Mouse (Mus musculus) cerebellum, adult 9-10 months (tissue): ENCODE measurements around the gene Utp14b.

Experiments used
- DNase-seq: peaks from one replicate; pipeline ENCODE4 v3.0.0; 2022

Utp14b gene

GRCm38 (mm10) chr1:78688149-78688548, 30.3 kb downstream of the Utp14b start:
- DNase-seq, result no peak

GRCm38 (mm10) chr1:78694503-78695258, 36.8 kb downstream of the Utp14b start:
- no peak for DNase-seq

- no peak for DNase-seq
Observed at GRCm38 (mm10) chr1:78696305-78696704, 38.5 kb downstream of the Utp14b start.

- no peak for DNase-seq
Observed at GRCm38 (mm10) chr1:78696903-78697302, 39.1 kb downstream of the Utp14b start.

- DNase-seq, result no peak
Observed at GRCm38 (mm10) chr1:78698138-78698537, 40.3 kb downstream of the Utp14b start.

- DNase-seq, result no peak
Observed at GRCm38 (mm10) chr1:78701740-78702139, 43.9 kb downstream of the Utp14b start.

- no peak for DNase-seq
Observed at GRCm38 (mm10) chr1:78702282-78702963, 44.6 kb downstream of the Utp14b start.

GRCm38 (mm10) chr1:78702964-78703285, 45.1 kb downstream of the Utp14b start:
- no peak for DNase-seq

- no peak for DNase-seq
Observed at GRCm38 (mm10) chr1:78706338-78706737, 48.5 kb downstream of the Utp14b start.

GRCm38 (mm10) chr1:78707280-78707679, 49.4 kb downstream of the Utp14b start:
- peak; percentile 28 for DNase-seq

GRCm38 (mm10) chr1:78710026-78710425, 52.2 kb downstream of the Utp14b start:
- DNase-seq, result no peak

GRCm38 (mm10) chr1:78710613-78711329, 52.9 kb downstream of the Utp14b start:
- DNase-seq, result no peak
